Mouse (Mus musculus): Measurements from ENCODE around the gene Gm20715. TPM values are rescaled to one million over a fixed set of nuclear protein-coding genes. Genes with fewer than 3 reads are reported as not detected.
"Not testable (repeated sequence)": the region's sequence is repeated elsewhere in the genome, so short reads cannot be mapped to it uniquely, and the experiment has no call there.

Gm20715 gene
- polyA plus RNA-seq (2014; fragmentation: Nextera tagmentation; extraction: Ambion mirVana) = not detected in 2 replicates

- no peaks in the 10 kb centered on the region for H3K27me3 ChIP-seq (ENCODE audit: control insufficient read depth, insufficient read depth, low read length)
- no peak within 1 kb of the TSS for H3K9ac ChIP-seq
- H3K4me1 ChIP-seq (replicated peaks; ENCODE audit: control insufficient read depth, insufficient read depth, low read length) = no peaks in the 10 kb centered on the region
- ATAC-seq (ENCODE audit: low FRiP score) = peak; percentile 49; the same call in 1 of the 2 replicates
- H3K9me3 ChIP-seq (ENCODE audit: control insufficient read depth, low read length) = no peaks in the 10 kb centered on the region
- H3K27ac ChIP-seq = no peak within 1 kb of the TSS
- no peak within 1 kb of the TSS for H3K4me2 ChIP-seq (replicated peaks)
- no peak within 1 kb of the TSS for H3K4me3 ChIP-seq (replicated peaks; ENCODE audit: low read length)
- no peaks in the 10 kb centered on the region for H3K36me3 ChIP-seq (replicated peaks; ENCODE audit: control insufficient read depth, insufficient read depth)
- 3% methylated on average over 17 of the region's 17 CpGs for WGBS
- DNase-seq (ENCODE audit: low spot score) = peak; percentile 84
These were observed at the start of gene Gm20715 for GRCm38 (mm10) chr7:6410043-6410442. Gene Gm20715 (plus strand): TSS chr7:6410277.

GRCm38 (mm10) chr7:6360477-6361060 lies 49.5 kb upstream of the Gm20715 start:
- Histone ChIP-seq H3K4me2 (replicated peaks) (no peak overlapping the region), H3K9ac (no peak overlapping the region), H3K4me3 (replicated peaks; ENCODE audit: low read length) (no peak overlapping the region), H3K9me3 (ENCODE audit: control insufficient read depth, low read length) (no peaks in the 10 kb centered on the region), H3K4me1 (replicated peaks; ENCODE audit: control insufficient read depth, insufficient read depth, low read length) (peaks cover 14% of the 10 kb centered on the region; the same call in 1 of the 2 replicates), H3K27me3 (ENCODE audit: control insufficient read depth, insufficient read depth, low read length) (no peaks in the 10 kb centered on the region), H3K36me3 (replicated peaks; ENCODE audit: control insufficient read depth, insufficient read depth) (no peaks in the 10 kb centered on the region), H3K27ac (no peak overlapping the region)
- 21% methylated on average over 9 of the region's 9 CpGs for WGBS
- DNase-seq (ENCODE audit: low spot score) (no peak), ATAC-seq (ENCODE audit: low FRiP score) (no peak)

DNA sequence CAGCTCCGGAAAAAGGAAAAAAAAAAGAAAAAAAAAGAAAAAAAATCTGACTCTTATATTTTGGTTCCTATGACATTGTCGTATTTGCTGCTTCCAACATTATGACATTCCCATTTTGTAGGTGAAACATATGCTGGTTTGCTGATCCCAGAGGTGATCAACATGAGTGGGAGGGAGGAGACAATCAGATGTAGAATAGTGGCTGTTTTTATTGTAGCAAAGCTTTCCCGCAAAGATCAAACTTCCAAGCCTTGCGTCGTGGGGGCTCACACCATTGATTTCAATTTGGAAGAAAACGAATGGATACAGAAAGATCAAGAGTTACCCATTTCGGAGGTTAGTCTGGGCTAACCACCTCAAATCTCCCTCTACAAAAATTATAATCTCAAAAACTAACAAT lies 48.3 kb upstream of the Gm20715 start:
- Histone ChIP-seq H3K27ac (peak overlapping the region; percentile 96), H3K4me1 (replicated peaks; ENCODE audit: control insufficient read depth, insufficient read depth, low read length) (peaks cover 14% of the 10 kb centered on the region; the same call in 1 of the 2 replicates), H3K9ac (peak overlapping the region; percentile 72), H3K27me3 (ENCODE audit: control insufficient read depth, insufficient read depth, low read length) (no peaks in the 10 kb centered on the region), H3K36me3 (replicated peaks; ENCODE audit: control insufficient read depth, insufficient read depth) (no peaks in the 10 kb centered on the region), H3K4me3 (replicated peaks; ENCODE audit: low read length) (peak overlapping the region; percentile 42), H3K9me3 (ENCODE audit: control insufficient read depth, low read length) (no peaks in the 10 kb centered on the region), H3K4me2 (replicated peaks) (peak overlapping the region; percentile 65)
- 29% methylated on average over 7 of the region's 7 CpGs for WGBS
- no peak for DNase-seq (ENCODE audit: low spot score)
- ATAC-seq (ENCODE audit: low FRiP score) = no peak

DNA sequence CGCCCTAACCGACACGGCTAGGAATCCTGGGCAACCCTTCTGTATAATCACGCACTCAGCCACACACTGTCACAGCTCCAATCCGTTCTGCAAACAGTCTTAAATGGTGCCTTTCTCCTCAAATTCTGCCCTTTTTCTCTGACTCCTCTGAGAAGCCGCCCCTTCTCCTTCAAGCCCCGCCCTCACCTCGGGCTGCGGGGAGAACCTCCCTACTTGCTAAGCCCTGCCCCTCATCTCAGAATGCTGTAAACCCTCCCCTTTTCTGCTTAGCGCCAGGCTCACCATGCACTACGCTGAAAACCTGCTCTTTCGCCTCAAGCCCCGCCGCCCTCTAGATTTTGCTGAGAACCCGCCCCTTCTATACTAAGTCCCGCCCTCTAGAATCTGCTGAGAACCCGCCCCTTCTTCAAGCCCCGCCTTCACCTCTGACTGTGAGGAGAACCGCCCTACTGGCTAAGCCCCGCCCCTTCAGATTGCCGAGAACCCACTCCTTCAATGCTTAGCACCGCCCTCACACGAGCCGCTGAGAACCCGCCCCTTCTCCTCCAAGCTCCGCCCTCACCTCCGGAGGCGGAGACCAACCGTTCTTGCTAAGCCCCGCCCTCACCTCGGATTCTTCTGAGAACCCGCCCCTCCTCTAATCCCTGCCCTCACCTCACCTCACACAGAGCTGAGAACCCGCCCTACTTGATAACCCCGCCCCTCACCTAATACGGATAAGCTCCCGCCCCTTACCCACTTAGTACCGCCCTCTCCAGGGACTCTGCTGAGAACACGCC lies 47.6 kb upstream of the Gm20715 start:
- Histone ChIP-seq H3K27ac (peak overlapping the region; percentile 96), H3K4me2 (replicated peaks) (peak overlapping the region; percentile 65), H3K4me3 (replicated peaks; ENCODE audit: low read length) (peak overlapping the region; percentile 42), H3K4me1 (replicated peaks; ENCODE audit: control insufficient read depth, insufficient read depth, low read length) (peaks cover 14% of the 10 kb centered on the region; the same call in 1 of the 2 replicates), H3K36me3 (replicated peaks; ENCODE audit: control insufficient read depth, insufficient read depth) (no peaks in the 10 kb centered on the region), H3K9ac (peak overlapping the region; percentile 72), H3K9me3 (ENCODE audit: control insufficient read depth, low read length) (no peaks in the 10 kb centered on the region), H3K27me3 (ENCODE audit: control insufficient read depth, insufficient read depth, low read length) (no peaks in the 10 kb centered on the region)
- ATAC-seq (ENCODE audit: low FRiP score) (peak; percentile 93), DNase-seq (ENCODE audit: low spot score) (peak; percentile 97)
- under 1% methylated on average over 38 of the region's 38 CpGs for WGBS

- Histone ChIP-seq H3K36me3 (replicated peaks; ENCODE audit: control insufficient read depth, insufficient read depth) (no peaks in the 10 kb centered on the region), H3K4me3 (replicated peaks; ENCODE audit: low read length) (peak within 1 kb of the TSS; percentile 42), H3K4me2 (replicated peaks) (peak within 1 kb of the TSS; percentile 65), H3K9me3 (ENCODE audit: control insufficient read depth, low read length) (no peaks in the 10 kb centered on the region), H3K4me1 (replicated peaks; ENCODE audit: control insufficient read depth, insufficient read depth, low read length) (peaks cover 14% of the 10 kb centered on the region; the same call in 1 of the 2 replicates), H3K27me3 (ENCODE audit: control insufficient read depth, insufficient read depth, low read length) (no peaks in the 10 kb centered on the region), H3K27ac (peak within 1 kb of the TSS; percentile 96), H3K9ac (peak within 1 kb of the TSS; percentile 72)
- DNase-seq (ENCODE audit: low spot score) (peak; percentile 93), ATAC-seq (ENCODE audit: low FRiP score) (peak; percentile 85)
- under 1% methylated on average over 23 of the region's 23 CpGs for WGBS
These were observed 47.0 kb upstream of the Gm20715 start, which contains the start of gene Zfp78 for GRCm38 (mm10) chr7:6363047-6363488. Gene Zfp78 (plus strand): TSS chr7:6363280.

DNA sequence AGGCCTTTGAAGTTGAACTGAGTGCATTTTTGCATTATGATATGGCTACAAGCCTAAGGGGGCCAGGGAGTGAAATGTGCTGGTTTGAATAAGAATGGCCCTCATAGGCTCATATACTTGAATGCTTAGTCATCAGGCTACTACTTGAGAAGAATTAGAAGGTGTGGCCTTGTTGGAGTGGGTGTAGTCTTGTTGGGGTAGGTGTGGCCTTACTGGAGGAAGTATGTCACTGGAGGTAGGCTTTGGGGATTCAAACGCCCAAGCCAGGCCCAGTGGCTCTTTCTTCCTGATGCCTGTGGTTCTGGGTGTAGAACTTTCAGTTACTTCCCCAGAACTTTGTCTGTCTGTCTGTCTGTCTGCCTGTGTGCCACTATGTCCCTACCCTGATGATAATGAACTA lies 45.3 kb upstream of the Gm20715 start:
- Histone ChIP-seq H3K27ac (no peak overlapping the region), H3K4me3 (replicated peaks; ENCODE audit: low read length) (no peak overlapping the region), H3K27me3 (ENCODE audit: control insufficient read depth, insufficient read depth, low read length) (no peaks in the 10 kb centered on the region), H3K9ac (no peak overlapping the region), H3K4me2 (replicated peaks) (peak overlapping the region; percentile 65; the same call in 1 of the 2 replicates), H3K9me3 (ENCODE audit: control insufficient read depth, low read length) (no peaks in the 10 kb centered on the region), H3K4me1 (replicated peaks; ENCODE audit: control insufficient read depth, insufficient read depth, low read length) (peaks cover 14% of the 10 kb centered on the region; the same call in 1 of the 2 replicates), H3K36me3 (replicated peaks; ENCODE audit: control insufficient read depth, insufficient read depth) (no peaks in the 10 kb centered on the region)
- WGBS = 67% methylated on average over 1 of the region's 1 CpGs
- ATAC-seq (ENCODE audit: low FRiP score) (no peak), DNase-seq (ENCODE audit: low spot score) (no peak)

GRCm38 (mm10) chr7:6367185-6367584 lies 42.9 kb upstream of the Gm20715 start:
- Histone ChIP-seq H3K36me3 (replicated peaks; ENCODE audit: control insufficient read depth, insufficient read depth) (no peaks in the 10 kb centered on the region), H3K9ac (no peak overlapping the region), H3K27ac (no peak overlapping the region), H3K4me3 (replicated peaks; ENCODE audit: low read length) (no peak overlapping the region), H3K27me3 (ENCODE audit: control insufficient read depth, insufficient read depth, low read length) (no peaks in the 10 kb centered on the region), H3K4me2 (replicated peaks) (no peak overlapping the region), H3K9me3 (ENCODE audit: control insufficient read depth, low read length) (no peaks in the 10 kb centered on the region), H3K4me1 (replicated peaks; ENCODE audit: control insufficient read depth, insufficient read depth, low read length) (peaks cover 9% of the 10 kb centered on the region; the same call in 1 of the 2 replicates)
- 91% methylated on average over 5 of the region's 5 CpGs for WGBS
- no peak for DNase-seq (ENCODE audit: low spot score)
- no peak for ATAC-seq (ENCODE audit: low FRiP score)

GRCm38 (mm10) chr7:6368146-6368545 lies 41.9 kb upstream of the Gm20715 start:
- ATAC-seq (ENCODE audit: low FRiP score); H3K9me3 ChIP-seq (ENCODE audit: control insufficient read depth, low read length); DNase-seq (ENCODE audit: low spot score); H3K4me2 ChIP-seq (replicated peaks); H3K9ac ChIP-seq; H3K36me3 ChIP-seq (replicated peaks; ENCODE audit: control insufficient read depth, insufficient read depth); H3K27me3 ChIP-seq (ENCODE audit: control insufficient read depth, insufficient read depth, low read length); H3K27ac ChIP-seq; H3K4me3 ChIP-seq (replicated peaks; ENCODE audit: low read length); H3K4me1 ChIP-seq (replicated peaks; ENCODE audit: control insufficient read depth, insufficient read depth, low read length): not testable (repeated sequence)
- WGBS = 90% methylated on average over 5 of the region's 5 CpGs

GRCm38 (mm10) chr7:6369460-6369859 lies 40.6 kb upstream of the Gm20715 start:
- no peak overlapping the region for H3K27ac ChIP-seq
- peaks cover 3% of the 10 kb centered on the region; the same call in 1 of the 2 replicates for H3K4me1 ChIP-seq (replicated peaks; ENCODE audit: control insufficient read depth, insufficient read depth, low read length)
- DNase-seq (ENCODE audit: low spot score) = no peak
- H3K27me3 ChIP-seq (ENCODE audit: control insufficient read depth, insufficient read depth, low read length) = no peaks in the 10 kb centered on the region
- peaks cover 5% of the 10 kb centered on the region; the same call in 1 of the 2 replicates for H3K36me3 ChIP-seq (replicated peaks; ENCODE audit: control insufficient read depth, insufficient read depth)
- ATAC-seq (ENCODE audit: low FRiP score) = no peak
- 85% methylated on average over 3 of the region's 3 CpGs for WGBS
- no peak overlapping the region for H3K9ac ChIP-seq
- no peaks in the 10 kb centered on the region for H3K9me3 ChIP-seq (ENCODE audit: control insufficient read depth, low read length)
- H3K4me2 ChIP-seq (replicated peaks) = no peak overlapping the region
- no peak overlapping the region for H3K4me3 ChIP-seq (replicated peaks; ENCODE audit: low read length)
